8 mouse cellular contexts compared by ENCODE assay signal in the genomic region with DNA sequence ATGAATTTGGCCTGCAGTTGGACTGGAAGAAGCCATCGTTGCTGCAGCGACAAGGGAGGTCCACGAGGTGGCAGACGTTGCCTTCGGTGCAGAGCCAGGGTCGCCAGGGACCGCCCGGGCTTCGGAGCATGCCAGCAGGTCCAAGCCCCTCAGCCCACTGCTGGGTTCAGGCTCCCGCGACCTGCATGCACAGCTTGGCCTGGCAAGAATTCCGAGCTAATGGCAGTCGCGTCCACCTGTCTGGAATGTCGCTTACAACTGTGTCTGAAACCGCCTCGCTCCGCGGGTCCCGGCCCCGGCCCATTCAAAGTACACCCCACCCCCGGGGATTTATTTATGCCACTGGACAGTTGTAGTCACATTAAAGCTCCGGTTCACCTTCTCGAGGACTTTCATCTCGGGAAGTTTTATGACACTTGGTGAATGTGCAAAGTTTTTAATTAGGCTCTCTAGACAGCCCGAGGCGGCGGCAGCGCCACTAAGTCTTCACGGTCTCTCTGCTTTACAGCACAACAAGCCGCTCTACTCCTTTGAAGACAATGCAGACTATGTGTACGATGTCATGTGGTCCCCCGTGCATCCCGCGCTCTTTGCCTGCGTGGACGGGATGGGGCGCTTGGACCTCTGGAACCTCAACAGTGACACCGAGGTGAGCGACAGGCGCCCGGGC.
DNase-seq lines count a peak whose midpoint lies in the region; ATAC-seq and TF ChIP-seq lines count a peak whose summit lies in the region.

No protein-coding gene starts in this region.

- ATAC-seq in frontal cortex, adult (ENCODE audit: low TSS enrichment) = peak; percentile 90
- ATAC-seq in hematopoietic stem cell, adult 5-6 weeks (replicated peaks in 1 of 2; ENCODE audit: insufficient read depth in 1 of 2, low FRiP score in 2 of 2, low TSS enrichment in 1 of 2, low read depth in 1 of 2, poor library complexity in 2 of 2, severe bottlenecking in 2 of 2) = peak; percentile 94 to 97

- H3K4me3 ChIP-seq in lung, adult 2 months (replicated peaks; ENCODE audit: extremely low read depth, low read depth, low read length) = peak overlapping the region; percentile 70

- peak; percentile 84 for TF ChIP-seq CTCF in lung, adult 2 months (IDR thresholded peaks at IDR 0.05; ENCODE audit: insufficient read depth, low read length)

- H3K4me1 ChIP-seq in lung, adult 2 months (ENCODE audit: control insufficient read depth, insufficient read depth, low read length) = peaks cover 2% of the 10 kb centered on the region; the same call in 1 of the 2 replicates

- TF ChIP-seq POLR2A in lung, adult 2 months (IDR thresholded peaks at IDR 0.05; ENCODE audit: borderline replicate concordance, extremely low read depth, low read depth, low read length) = no peak

- 5% methylated on average over 42 of the region's 42 CpGs for WGBS in lung, adult 2 months

- DNase-seq in NIH3T3 (ENCODE audit: low read depth) = peak; percentile 77
- peak; percentile 67 for DNase-seq in cerebellum, adult 8-10 months
- peak; percentile 30 to 68 for DNase-seq in layer of hippocampus, adult 8-10 months (ENCODE audit: low spot score in 2 of 2)
- DNase-seq in lung, adult 2 months = peak; percentile 58
- peak; percentile 47 for DNase-seq in ovary, adult 18-20 months (ENCODE audit: low spot score)
- DNase-seq in thymus, postnatal 14 days = peak; percentile 59

Comparison
In these comparisons a context has a peak if more than half of its experiments do, and no peak if none do; other contexts are left out.
1. Peak in every context shown above with its lines: DNase-seq, ATAC-seq and H3K4me3 ChIP-seq.